Mouse (Mus musculus): Measurements from ENCODE around the gene Cnih3. TPM values are rescaled to one million over a fixed set of nuclear protein-coding genes. Genes with fewer than 3 reads are reported as not detected.

The Cnih3 gene
- total RNA-seq, 1 experiment = 0.22 TPM

- no peak overlapping the region for H3K4me3 ChIP-seq (ENCODE audit: insufficient read depth in 1 of 2, low read depth in 1 of 2, low read length in 2 of 2, poor library complexity in 1 of 2, severe bottlenecking in 1 of 2)
- in situ Hi-C loops (cut with MboI; ENCODE audit: low sequenced_read_pairs in 2 of 2, unreplicated experiment in 2 of 2) = no loop called here
- no peaks in the 10 kb centered on the region for H3K9me3 ChIP-seq (ENCODE audit: control insufficient read depth, insufficient read depth, low read depth, low read length)
- no peaks in the 10 kb centered on the region for H3K36me3 ChIP-seq (ENCODE audit: control insufficient read depth, insufficient read depth, low read length, poor library complexity, severe bottlenecking)
- no peak for DNase-seq (ENCODE audit: low read depth, low spot score)
- no peaks in the 10 kb centered on the region for H3K4me1 ChIP-seq (ENCODE audit: control insufficient read depth in 2 of 2, insufficient read depth in 2 of 2, low read length in 2 of 2, poor library complexity in 1 of 2)
- H3K9ac ChIP-seq (ENCODE audit: insufficient read depth, low read depth, low read length, poor library complexity, severe bottlenecking) = no peak overlapping the region
- H3K27ac ChIP-seq (ENCODE audit: insufficient read depth, low read depth, low read length, poor library complexity, severe bottlenecking) = no peak overlapping the region
- TF ChIP-seq ZC3H11A (IDR thresholded peaks at IDR 0.05; ENCODE audit: borderline replicate concordance, low read depth, low read length) (no peak), HCFC1 (IDR thresholded peaks at IDR 0.05; ENCODE audit: borderline replicate concordance, insufficient read depth, low read length) (no peak), CHD2 (IDR thresholded peaks at IDR 0.05; ENCODE audit: low read depth, low read length) (no peak), MAFK (IDR thresholded peaks at IDR 0.05; ENCODE audit: insufficient read depth, low read depth, low read length) (no peak), ZNF384 (IDR thresholded peaks at IDR 0.05; ENCODE audit: low read depth, low read length) (no peak)
Observed at GRCm38 (mm10) chr1:181505367-181505766, 152.9 kb downstream of the Cnih3 start.

Other genes with a start within 250 kb of the Cnih3 start
- 44.5 and 49.7 TPM in 2 replicates for gene Nvl, start 208.4 kb upstream of the Cnih3 start, total RNA-seq (2012; rRNA removed)
- 96.2 and 101 TPM in 2 replicates for gene Cnih4, start 207.9 kb upstream of the Cnih3 start, total RNA-seq (2012; rRNA removed)
- 59.9 and 62.9 TPM in 2 replicates for gene Wdr26, start 140.6 kb upstream of the Cnih3 start, total RNA-seq (2012; rRNA removed)
- gene Ccdc121, start 158.8 kb downstream of the Cnih3 start, total RNA-seq (2012; rRNA removed) = not detected in 2 replicates
- gene Dnah14, start 223.9 kb downstream of the Cnih3 start, total RNA-seq (2012; rRNA removed) = 1.9 and 2.1 TPM in 2 replicates

Data from ES-E14 (cell line).